Mouse (Mus musculus) heart, postnatal 0 days (tissue): ENCODE data around the gene B4galnt3.

Experiments used
- CTCF ChIP-seq: IDR thresholded peaks from 2 replicates; pipeline ENCODE4 v1.5.1; 2016; ENCODE audit warnings: antibody characterized with exemption, control low read depth, low read depth
- EP300 ChIP-seq: IDR thresholded peaks from 2 replicates; pipeline ENCODE4 v1.6.1; 2016; ENCODE audit warnings: antibody characterized with exemption, low read depth

DNA sequence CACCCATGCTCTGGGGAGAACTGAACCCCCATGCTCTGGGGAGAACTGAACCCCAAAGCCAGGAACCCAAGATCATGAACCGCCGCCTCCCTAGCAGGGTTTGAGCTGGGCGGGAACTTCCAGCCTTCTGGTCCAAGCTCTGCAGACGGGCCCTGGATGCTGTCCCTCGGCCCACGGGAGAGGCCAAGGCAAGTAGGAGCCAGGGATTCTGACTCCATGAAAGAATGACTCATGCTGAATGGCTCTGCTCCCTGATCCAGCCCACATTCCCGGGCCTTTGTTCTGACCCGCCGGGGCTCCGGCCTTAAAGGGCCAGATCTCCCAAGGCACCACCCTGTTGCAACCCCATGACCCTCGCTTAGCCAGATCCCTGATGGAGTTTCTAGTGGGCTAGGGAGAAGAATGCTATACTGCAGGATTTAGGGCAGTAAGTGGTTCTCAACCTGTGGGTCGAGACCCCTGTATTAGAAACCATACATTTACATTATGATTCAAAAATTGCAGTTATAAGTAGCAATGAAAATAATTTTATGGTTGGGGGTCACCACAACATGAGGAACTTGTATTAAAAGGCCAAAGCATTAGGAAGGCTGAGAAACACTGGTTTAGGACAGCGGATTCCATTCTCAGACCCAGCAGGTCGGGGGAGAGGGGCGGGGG, 102.0 kb downstream of the B4galnt3 start:
- TF ChIP-seq EP300 (no peak), CTCF (no peak)
